Mouse (Mus musculus): Measurements from ENCODE around the gene Cd180.
"Not testable (repeated sequence)": the region's sequence is repeated elsewhere in the genome, so short reads cannot be mapped to it uniquely, and the experiment has no call there.

Gene Cd180

DNA sequence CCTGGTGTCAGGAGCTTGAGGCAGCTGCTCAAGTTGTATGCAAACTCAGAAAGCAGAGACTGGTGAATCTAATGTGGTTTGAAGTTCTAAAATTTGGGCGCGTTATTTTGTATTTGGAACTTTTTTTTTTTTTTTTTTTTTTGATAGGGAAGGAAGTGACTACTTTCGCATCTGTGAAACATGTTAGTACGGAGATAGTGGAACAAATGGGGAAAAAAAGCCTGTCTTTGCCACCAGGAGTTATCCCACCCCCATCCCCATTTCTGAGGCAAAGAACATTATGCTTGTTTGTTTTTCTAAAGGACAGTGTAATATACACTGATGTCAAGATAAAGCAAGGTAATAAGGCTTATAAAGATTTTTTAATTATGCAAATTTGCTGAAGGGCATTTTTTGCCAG, 15.8 kb upstream of the Cd180 start:
- DNase-seq (ENCODE audit: low spot score in 2 of 2), result not testable (repeated sequence)

DNA sequence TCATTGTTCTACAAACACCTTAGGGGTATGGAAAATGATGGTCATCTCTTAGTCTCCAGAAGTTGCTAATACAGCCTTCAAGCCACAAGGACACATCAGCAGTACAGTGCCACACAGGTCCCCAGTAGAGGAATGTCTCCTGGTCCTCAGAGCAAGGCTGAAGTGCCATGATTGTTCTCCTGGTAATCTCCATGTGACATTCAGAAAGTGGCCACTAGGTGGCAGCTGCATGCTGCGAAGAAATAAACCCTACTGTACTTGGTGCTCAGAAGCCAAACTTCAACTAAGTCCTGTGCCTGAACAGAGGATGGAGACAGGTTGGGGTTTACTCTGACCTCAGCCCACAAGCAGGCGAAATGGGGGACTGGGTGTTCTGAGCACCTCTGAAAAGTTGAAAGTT, 14.9 kb upstream of the Cd180 start:
- DNase-seq (ENCODE audit: low spot score in 2 of 2), result peak; percentile 89 to 93

DNA sequence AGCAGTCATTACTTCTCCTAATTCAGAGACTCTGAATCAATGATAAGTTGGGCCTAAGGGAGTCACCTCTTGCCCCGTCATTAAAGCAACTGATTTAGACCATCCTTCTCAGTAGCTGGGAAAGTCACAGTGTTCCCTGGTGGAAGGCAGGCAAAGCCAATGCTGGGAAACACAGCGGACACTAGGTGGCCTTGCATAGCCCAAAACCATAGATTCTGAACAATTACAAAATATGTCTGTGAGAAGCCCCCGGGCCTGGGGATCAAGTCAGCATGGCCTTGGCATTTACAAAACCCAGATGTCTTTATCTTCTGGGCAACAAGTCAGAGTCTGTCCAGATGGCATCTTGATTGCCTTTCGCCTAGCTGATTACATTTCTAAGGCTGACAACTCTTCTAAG, 8.5 kb upstream of the Cd180 start:
- no peak for DNase-seq (ENCODE audit: low spot score in 2 of 2)

DNA sequence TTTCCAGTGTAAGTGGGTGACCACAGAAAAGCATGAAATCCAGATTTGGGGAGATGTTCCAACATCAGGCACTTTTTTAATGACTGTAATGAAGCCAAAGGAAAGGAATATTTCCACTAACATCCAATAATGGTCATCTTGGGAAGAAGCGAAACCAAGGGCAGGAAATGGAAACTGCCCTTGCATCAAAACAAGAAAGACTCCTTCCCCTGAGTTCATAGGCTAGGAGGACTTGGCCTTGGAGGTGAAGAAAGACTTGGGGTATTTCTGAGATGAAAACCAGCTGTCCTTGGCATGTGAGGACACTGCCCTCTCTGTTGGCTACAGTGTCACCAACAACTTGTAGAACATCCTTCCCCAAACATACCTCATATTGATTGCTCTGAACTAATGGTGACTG, 5.2 kb upstream of the Cd180 start:
- no peak for DNase-seq (ENCODE audit: low spot score in 2 of 2)

DNA sequence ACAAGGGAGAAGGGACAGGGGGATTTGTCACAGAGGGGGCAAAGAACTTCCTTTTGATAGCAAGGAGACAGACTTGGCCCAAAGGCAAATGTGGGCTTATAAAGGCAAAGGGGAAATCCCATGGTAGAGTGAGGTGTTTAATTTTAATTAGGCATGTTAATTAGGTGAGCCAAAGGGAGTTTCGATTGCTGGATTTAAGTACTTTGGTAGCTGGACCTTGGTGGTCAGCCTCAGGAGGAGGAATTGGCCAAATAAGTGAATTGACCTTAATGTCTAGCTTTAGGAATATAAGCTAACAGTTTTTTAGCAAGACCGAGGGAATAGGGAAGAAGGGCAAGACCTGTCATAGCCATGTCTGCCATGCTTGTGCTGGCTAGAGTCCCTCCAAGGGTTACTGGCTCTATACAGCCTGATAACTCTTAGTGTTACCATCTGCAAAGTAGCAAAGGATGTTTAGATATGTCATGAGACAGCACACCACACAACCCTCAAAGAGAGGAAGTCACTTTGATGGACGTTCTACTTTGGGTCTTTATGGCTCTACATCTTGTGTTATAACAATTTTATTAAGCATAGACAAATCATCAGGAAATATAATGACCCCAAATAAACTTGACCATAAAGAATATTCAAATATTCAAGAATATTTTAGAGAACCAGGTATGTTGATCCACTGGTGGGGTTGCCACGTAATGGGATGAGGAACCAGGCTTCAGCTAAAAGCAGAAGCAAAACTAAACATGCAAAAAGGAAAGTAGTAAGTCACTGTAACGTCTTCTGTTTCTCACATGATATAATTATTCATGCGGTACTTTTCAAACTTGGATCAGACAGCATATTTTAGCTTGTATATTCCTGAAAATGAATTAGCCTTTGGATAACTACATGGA, 3.9 kb upstream of the Cd180 start:
- DNase-seq (ENCODE audit: low spot score in 2 of 2), result no peak

DNA sequence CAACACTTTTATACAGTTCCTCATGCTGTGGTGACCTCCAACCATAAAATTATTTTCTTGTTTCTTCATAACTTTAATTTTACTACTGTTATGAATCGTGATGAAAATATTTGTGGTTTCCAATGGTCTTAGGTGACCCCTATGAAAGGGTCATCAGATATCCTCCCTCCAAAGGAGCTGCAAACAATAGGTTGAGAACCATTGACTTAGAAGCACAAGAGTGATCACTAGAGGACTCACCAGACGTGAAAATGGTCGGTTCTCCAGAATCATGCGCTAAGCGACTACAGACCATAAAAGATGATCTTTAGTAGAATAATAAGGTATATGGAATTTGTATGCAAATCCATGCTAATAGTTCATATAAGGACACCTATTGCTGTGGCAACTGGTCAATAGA, 3.2 kb upstream of the Cd180 start:
- DNase-seq (ENCODE audit: low spot score in 2 of 2), result no peak

DNA sequence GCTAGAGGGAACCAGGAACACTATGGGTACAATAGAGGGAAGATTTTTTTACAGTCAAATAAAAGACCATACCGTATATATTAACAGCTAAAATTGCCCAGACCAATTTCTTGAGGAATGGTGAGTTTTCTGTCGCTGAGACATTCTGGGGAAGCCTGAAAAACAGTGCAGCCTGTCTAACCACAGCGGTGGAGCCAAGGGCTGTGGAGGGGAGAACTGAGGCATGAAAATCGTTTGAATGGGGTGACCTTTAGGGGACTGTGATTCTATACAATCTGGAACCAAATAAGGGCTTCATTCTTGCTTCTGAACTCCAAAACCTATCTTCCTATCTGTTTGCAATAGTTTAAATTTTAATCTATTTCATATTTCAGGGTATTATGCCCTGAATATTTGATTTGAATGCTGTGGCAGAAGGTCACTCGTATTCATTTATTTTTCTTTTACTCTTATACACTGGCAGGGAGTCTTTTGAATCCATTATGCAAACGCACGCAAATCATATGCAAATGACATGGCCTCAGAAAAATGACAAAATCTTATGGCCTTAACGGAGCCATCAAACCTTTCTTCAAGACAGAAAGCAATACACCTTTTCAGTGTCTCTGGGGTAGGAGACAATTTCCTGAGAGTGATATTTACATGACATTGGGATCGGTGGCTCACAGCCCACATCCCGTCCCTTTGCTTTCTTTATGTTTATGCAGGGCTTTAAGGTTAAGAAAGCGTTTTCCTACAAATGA, 1.8 kb upstream of the Cd180 start:
- no peak for DNase-seq (ENCODE audit: low spot score in 2 of 2)

DNA sequence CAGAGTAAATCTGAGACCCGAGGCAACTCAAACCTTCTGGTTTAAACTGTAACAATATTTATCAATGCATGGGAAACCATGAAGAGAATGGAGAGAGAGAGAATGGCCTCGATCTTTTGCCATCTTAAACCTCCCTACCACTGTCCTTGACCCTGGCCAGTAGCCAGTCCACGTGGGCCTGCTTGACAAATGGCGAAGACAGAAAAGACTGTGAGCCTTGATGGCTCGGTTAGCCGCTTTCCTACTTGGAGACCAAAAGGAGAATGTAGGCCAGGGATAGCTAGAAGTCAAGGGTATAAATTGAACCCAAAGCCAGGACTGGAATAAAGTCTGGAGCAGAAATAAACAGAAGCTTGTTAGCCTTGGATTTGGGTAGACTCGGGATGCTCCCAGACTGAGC, 796 bp downstream of the Cd180 start:
- no peak for DNase-seq (ENCODE audit: low spot score in 2 of 2)

DNA sequence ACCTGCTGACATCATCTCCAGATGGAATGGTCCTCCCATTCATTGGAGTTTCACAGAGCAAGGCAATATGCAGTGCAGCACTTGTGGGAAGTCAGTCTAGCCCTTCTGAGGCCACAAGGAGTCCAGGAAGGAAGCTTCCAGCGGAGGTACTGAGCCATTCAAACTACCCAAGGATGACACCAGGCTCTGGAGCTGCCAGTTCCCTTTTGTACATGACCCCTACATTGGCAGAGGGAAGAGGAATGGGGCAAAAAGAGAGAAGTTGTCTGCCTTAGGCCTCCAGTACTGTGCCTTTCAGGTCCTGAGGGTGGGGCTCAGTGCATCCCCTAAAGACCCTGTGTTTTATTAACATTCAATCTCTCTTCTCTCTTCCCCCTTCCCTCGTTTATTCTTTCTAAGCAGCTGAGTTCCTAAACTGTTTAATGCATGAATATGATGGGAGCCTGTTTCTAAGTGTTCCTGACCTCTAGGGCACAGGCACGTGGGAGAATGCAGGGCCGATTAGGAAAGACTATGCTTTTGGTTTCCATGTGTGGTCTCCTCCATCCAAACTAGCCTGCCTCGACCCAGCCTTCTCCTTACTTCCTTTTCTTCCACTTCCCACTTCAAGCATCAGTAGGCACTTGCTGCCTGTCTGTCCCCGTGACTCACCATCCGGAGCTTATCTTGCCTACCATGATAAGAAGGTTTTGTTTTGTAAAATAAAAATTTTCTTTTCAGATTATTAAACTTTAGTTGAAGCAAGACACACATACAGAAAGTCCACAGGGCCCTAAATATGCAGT, 2.0 kb downstream of the Cd180 start:
- no peak for DNase-seq (ENCODE audit: low spot score in 2 of 2)

DNA sequence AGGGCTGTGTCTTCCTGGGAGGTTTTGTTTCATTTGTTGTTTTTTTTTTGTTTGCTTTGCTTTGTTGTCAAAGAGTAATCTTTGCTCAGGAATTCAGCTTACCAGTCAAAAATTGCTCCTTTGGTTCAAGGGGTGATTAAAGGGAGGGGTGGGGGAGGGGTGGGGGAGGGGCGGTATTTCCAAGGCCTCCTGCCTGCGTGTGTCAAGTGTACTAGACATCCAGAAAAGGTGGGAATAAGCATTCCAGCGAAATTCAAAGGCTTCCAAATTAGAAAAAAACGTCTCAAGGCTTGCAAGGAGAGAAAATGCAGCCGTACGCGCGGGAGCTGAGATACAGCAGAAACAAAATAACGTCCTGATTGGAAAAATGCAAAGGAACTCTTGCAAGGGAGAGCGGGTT, 5.0 kb downstream of the Cd180 start:
- DNase-seq (ENCODE audit: low spot score in 2 of 2), result no peak

DNA sequence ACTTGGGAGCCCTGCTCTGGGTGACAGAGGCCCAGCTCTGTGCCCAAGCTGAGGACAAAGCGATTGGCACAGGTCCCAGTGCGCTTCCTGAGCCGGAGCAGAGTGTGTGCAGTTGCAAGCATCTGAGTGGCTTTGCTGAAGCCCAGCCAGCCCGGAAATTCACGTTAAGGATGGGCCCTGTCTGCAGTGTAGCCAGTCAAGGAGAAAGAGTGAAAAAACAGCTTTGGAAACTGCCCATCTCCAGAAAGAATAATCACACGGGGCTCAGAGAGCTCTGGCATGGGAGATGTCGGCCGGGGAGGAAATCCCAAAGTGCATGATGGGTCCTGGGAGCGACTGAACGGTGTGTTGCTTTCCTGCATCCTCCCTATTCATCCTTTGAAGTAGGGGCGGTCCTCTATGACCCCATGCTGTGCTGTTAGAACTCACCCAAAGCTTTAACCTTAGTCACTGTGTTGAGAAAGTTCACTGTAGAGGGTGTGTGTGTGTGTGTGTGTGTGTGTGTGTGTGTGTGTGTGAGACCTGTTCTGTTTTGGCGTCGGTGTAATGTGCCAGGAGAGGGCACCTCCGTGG, 5.5 kb downstream of the Cd180 start:
- DNase-seq (ENCODE audit: low spot score in 2 of 2), result peak; percentile 43 to 51

DNA sequence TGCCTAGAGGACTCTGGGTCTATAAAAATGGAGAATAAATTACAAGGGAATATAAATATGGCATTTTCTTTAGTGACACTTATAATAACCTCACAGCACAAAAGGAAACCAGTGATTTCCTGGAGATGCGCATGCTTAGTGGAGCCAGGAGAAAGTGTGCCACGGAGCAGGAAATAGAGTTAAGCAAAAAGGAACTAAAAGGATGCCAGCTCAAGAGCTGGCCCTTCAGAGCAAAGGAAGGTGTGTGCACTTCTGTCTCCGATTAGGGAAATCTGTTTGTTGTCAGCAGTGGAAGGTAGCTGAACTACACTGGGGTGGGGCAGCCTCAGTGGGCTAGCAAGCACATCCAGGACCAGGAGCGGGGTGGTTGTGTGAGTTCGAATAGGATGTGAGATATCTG, 6.8 kb downstream of the Cd180 start:
- DNase-seq (ENCODE audit: low spot score in 2 of 2), result no peak

DNA sequence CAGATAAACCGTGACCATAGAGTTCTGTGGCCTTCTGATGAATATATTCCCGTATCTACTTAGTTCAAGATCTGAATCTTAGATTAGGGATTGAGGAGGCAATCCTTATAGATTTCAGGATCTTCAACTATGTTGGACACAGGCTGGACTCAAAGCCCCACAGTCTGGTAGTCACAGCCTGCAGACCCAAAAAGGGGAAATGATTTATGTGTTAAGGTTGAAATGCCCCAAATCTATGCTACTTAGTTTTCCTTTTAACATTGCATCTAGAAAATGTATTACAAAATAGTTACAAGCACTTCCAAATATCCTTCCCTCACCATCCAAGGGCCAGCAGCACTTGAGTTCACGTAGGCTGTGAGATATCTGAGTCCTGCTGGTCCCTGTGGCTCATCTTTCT, 7.4 kb downstream of the Cd180 start:
- no peak for DNase-seq (ENCODE audit: low spot score in 2 of 2)

DNA sequence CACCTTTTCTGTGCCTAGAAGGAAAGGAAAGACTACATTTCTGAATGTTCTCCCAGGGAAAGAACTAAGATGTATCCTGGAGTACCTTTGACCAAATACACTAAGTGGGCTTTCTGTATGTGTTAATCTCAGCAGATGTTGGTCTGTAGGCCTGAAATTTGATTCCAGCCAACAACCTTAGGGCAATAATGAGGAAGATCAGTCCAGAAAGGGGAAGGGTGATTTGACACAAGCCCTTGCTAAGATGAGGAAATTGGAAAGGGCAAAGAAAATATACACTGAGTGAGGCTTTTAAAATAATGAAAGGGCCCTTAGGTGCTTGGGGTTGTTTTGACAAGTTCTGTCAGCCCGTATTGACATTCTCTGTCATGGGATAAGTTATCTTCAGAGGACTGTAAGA, 23.6 kb downstream of the Cd180 start:
- DNase-seq (ENCODE audit: low spot score in 2 of 2), result no peak

DNA sequence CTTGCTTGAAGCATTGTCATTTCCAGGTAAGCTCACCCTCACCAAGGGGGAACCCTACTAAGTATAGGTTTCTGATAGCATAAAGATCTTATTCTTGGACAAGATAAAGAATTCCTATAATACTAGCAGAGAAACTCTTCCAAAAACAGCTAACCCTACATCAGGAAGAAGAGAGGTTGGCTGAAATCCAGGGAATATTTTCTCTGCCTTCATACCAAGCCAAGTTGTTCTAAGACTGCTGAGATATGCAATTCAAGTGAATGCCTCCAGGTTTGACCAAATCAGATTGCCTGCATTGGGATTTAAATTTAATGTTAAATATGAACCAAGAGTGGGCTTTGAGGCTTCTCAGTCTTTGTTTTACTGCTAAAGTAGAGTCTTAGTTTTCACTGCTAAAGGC, 32.1 kb downstream of the Cd180 start:
- no peak for DNase-seq (ENCODE audit: low spot score in 2 of 2)

DNA sequence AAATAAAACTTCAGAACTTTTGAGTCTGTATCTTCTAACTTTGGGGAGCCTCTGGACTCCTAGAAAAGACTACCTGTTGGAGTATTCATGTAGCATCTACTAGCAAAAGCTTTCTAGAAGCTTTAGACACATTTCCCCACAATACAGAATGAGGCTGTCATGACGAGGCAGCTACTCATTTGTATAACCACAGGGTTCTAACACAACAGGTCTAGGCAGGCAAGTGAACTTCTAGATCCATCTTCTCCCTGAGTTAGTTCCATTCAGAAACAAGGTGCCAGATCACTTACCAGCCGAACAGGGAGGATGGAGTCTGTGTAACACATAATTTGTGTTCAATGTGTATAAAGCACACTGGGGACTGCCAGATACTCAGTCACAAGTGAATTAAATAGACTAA, 32.5 kb downstream of the Cd180 start:
- DNase-seq (ENCODE audit: low spot score in 2 of 2), result no peak

DNA sequence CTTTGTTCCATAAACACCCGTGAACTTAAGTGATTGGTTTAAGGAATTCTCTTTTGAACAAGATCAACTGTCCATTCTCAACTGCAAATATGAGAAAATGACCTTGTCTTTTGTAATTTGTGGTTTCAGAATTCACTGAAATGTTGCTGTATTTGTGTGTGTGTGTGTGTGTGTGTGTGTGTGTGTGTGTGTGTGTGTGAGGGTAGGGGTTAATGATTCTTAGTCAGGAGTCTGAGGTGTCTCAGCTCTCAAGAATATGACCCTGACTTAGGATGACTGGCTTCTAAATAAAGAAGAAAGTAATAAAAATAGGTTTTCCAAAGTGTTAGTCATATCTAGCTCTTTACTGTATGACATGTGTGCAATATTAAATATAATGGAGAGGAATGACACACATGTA, 33.5 kb downstream of the Cd180 start:
- no peak for DNase-seq (ENCODE audit: low spot score in 2 of 2)

DNA sequence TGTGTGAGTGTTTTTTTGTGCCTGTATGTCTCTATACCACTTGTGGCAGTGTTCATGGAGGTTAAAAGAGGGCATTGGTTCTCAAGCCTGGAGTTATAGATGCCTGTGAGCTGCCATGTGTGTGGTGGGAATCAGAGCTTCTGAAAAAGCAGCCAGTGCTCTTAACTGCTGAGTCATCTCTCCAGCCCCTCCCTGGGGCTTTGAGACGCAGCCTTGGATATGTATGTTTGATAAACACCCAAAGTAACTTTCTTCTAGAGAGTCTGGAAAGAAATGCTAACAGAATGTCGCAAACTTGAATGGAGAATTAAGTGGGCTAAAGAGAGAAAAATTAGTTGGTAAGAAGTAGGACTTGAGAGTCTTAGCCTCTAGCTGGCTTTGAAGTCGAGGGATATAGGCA, 34.7 kb downstream of the Cd180 start:
- DNase-seq (ENCODE audit: low spot score in 2 of 2), result no peak

DNA sequence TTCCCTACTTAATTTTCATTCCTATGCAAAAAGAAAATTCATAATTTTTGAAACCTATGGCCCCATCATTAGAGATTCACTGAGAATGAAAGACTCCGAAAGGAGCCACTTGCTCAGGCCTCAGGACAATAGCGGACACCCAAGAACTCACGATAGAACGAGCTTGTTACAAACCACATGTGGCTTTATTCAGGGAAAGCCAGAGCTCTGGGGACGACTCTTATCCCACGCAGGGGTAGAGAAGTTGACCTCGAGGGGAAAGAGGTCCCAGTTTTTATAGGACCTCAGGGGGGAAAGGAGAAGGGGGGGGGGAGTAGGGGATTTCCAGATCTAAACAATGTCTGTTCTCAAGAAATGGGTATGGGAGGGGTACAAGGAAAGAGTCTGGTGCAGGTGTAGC, 35.6 kb downstream of the Cd180 start:
- DNase-seq (ENCODE audit: low spot score in 2 of 2), result not testable (repeated sequence)

DNA sequence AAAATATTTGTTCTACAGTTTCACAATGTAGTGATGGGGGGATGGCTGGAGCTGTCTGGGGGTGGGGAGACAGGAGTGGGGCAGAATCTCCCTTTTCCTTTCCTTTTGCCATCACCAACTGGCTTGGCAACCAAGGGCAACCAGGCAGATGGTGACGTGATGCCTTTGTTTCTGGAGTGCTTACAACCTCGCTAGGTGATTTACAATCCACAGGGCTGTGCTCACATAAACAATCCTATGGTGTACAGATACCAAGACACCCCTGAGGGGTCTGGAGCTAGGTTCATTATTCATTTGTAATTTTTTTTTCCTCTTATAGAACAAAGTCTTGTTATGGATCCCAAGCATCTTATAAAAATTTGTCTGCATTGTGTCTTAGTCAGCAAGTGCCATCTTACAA, 39.7 kb downstream of the Cd180 start:
- no peak for DNase-seq (ENCODE audit: low spot score in 2 of 2)

DNA sequence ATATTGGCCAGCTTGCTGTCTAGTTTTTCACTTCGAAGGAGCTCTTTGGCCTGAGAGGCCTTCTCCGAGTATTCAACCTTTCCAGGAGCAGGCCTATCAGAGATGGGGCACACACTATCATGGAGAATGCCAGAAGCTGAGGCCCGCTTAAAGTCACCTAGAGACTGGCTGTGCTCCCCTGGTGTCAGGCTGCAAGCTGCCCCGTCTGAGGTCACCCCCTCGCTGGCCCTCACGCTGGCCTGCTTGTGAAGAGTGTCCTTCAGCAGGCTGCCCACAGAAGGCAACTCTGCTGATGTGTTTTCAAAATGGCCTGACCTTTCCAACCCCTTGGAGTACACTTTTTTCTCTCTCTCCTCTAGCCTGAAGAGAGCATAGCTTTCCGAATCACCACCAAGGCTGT, 44.5 kb downstream of the Cd180 start:
- DNase-seq (ENCODE audit: low spot score in 2 of 2), result no peak
